Mouse (Mus musculus): ENCODE measurements at regions not wholly inside any gene's neighbourhood (a gene's known extent, or its start where the extent isn't known, plus 50 kb on each side); places are given as distances from the start of the nearest gene placed in this dataset.
A peak's percentile ranks its signal among the peaks of the same experiment; 100 is the strongest.
"Not testable (repeated sequence)": the region's sequence is repeated elsewhere in the genome, so short reads cannot be mapped to it uniquely, and the experiment has no call there.

DNA sequence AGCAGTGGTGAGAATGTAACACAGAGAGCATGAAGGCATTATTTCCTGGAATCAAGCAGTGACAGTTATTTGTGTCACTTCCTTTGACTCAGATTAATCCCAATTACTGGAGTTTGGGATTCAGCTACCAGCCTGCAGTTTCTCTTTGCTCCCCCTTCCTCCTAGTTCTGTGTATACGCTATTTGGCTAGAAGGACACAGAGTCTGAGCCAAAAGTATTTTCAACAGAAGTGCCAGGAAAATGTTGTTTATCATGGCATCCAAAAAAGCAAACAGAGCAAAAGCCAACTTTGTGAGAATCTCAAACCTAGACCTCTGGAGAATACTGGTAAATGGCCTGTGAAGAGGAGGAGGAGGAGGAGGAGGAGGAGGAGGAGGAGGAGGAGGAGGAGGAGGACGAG, 600.4 kb downstream of the Crisp4 start:
- DNase-seq (ENCODE audit: low read depth, low spot score), result no peak

DNA sequence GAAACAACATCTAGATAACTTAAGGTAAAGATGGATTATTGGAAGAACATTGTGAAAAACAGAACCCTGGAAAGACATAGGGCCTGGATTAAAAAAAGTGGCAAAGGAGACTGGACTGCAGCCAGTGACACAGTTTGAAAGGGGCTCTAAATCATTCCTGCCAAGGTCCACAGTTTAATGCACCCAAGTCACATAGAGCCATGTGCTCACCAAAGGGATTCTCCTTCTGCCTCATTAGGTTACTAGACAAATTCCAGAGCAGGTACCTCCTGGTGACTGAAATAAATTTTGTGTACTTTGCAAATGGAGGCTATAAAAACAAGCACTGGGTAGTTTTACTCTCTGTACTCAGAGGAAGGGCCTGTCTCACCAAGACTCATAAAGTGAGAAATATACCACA, 607.5 kb downstream of the Crisp4 start:
- no peak for DNase-seq (ENCODE audit: low read depth, low spot score)

DNA sequence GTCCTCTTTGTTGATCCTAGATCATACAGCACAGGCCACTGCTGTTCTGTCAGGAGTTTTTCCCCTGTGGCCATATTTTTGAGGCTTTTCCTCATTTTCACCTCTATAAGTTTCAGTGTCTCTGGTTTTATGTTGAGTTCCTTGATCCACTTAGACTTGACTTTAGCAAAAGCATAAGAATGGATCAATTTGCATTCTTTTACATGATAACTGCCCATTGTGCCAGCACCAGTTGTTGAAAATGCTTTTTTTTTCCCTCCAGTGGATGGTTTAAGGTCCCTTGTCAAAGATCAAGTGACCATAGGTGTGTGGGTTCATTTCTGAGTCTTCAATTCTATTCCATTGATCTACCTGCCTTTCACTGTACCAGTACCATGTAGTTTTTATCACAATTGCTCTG, 614.4 kb downstream of the Crisp4 start:
- DNase-seq (ENCODE audit: low read depth, low spot score), result not testable (repeated sequence)

- no peak for DNase-seq (ENCODE audit: low read depth, low spot score)
Observed at GRCm38 (mm10) chr1:17520118-17520517, 625.6 kb downstream of the Crisp4 start.

DNA sequence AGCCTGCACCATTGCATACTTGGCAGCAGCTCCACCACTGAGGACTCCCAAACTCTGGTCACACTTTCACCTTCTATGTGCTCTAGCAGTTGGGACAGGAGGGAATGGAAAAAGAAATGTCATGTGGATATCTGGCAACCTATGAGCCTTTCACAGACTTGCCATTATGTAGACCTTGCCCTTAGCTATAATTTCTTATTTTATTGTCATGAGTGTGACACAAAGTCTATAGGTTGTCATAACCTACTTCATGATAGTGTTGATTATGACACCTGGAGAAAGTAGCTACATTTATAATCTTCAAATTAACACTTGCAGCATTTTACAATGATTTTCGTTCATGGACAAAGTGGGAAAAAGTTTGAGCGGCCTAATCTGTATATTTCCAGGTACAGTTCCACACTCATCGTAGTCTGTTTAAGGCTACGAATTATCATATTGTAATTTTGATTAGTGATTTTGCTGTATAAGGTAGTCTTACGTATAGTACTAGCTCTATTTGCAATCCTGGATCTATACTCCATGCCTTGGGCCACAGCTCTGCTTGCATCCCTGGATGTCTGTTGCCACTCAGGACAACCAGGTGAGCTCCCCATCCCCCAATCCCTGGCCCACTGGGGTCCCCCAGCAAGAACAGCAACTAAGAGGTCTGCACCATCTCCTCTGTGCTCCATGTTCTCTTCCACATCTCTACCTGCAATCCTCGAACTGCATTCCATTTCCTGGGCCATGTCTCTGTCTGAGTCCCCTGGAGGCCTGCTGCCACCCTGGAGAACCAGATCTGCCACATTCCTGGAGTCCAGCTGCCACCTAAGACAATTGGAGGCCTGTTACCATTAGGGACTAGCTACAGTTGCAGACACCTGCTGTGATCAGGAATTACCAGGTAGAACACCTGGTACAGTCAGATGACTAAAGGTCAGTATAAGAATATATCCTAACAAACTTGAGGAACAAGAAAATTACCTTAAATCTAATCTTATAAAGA, 639.3 kb downstream of the Crisp4 start:
- DNase-seq (ENCODE audit: low read depth, low spot score), result no peak

- DNase-seq (ENCODE audit: low read depth, low spot score), result no peak
Observed at GRCm38 (mm10) chr1:17493596-17493995, 652.1 kb downstream of the Crisp4 start.

GRCm38 (mm10) chr1:17489854-17490202, 655.9 kb downstream of the Crisp4 start:
- not testable (repeated sequence) for DNase-seq (ENCODE audit: low read depth, low spot score)

DNA sequence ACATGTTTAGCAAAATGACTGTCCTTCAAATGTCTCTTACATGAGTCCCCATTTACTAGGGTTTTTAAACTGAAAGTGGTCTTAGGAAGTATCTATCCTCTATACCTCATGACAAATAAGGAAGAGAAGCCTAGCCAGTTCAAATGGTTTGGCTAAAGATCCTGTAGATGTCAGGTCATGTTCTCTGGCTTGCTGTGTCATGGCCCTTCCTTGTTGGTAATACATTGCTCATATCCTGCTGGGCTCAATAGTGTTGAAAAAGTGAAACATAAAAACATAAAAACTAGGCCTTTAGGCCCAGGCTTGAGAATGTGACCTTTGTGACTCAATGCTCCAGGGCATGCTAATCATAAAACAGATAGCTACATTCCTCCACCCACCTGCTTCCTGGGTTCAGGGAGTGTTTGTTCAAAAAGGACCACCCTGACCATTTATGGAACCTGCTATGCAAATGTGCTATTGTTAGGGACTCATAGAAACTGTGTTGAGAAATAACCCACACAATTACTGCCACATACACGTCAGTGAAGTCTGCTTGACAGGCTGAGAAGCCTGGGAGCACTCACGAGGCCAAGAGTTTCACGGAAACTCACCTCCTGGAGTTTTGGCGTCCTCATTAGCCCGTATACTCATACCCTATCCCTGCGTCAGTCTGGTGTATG, 656.4 kb downstream of the Crisp4 start:
- DNase-seq (ENCODE audit: low read depth, low spot score), result not testable (repeated sequence)

DNA sequence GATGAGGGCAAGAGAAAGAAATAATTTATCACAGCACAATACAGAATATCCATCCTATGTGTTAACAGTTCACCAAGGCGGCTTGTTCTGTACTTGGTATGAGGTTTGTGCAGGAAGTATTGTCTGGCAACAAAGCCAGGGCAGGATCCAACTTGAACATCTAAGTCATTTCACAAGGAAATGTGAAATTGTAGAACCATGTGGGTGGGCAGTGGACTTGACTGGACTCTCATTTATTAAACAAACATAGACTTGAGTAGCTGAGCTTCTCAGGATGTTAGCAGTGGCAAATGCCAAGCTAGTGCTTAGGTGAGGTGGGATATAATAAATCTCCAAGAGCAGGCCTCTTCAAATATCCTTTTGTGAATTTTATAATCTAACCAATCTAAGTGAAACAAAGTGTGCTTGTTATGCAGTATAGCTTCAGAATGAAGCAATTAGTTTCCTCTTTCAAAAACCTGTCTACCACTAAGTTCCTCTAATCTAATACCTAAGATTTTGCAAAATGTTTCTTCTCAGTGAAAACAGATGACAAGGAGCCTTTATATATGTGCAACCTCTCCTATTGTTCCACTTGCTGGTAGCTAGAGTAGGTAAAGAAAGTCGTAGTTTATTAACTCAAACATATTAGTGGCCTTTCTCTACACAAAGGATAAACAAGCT, 694.4 kb downstream of the Crisp4 start:
- DNase-seq (ENCODE audit: low read depth, low spot score), result no peak

DNA sequence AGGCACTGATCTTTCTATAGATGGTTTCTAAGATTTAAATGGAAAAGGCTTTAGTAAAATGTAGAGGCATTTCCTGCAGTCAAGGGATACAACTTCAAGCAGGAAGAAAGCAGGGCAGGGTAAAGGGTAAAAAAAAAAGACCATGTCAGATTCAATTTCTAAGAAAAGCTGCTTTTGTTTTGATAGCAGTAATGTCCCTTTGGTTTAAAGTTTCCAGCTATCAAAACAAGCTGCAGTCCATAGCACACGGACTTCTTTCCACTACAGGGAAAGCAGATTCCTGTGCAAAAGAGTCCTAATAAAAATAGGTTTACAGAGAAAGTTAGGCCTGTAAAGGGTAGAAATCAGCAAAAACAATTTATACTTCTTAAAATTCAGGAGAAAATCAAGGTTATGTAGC, 695.0 kb downstream of the Crisp4 start:
- DNase-seq (ENCODE audit: low read depth, low spot score), result no peak

- DNase-seq (ENCODE audit: low read depth, low spot score), result no peak
Observed at GRCm38 (mm10) chr1:17450295-17450694, 695.4 kb downstream of the Crisp4 start.

DNA sequence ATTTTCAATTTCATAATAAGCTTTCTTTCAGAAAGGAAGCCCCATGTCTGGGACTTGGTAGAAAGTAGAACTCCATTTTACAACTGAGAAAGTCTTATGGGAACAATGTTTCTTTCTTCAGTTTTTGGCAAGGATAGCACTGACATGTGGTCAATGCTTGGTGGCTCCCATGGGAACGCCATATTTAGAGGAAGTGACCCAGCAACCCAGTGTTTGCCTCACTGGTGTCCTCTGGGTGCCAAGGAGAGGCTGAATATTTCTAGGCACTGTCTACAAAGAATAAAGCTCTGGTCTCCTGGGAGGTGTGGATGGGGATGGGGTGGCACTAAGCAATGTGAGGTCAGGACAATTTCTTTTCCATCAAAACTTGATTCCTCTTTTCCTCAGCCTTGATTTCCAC, 696.4 kb downstream of the Crisp4 start:
- no peak for DNase-seq (ENCODE audit: low read depth, low spot score)

GRCm38 (mm10) chr1:17434064-17434463, 711.6 kb downstream of the Crisp4 start:
- DNase-seq (ENCODE audit: low read depth, low spot score), result not testable (repeated sequence)

- DNase-seq (ENCODE audit: low read depth, low spot score), result no peak
Observed at GRCm38 (mm10) chr1:17415958-17416357, 729.7 kb downstream of the Crisp4 start.

DNA sequence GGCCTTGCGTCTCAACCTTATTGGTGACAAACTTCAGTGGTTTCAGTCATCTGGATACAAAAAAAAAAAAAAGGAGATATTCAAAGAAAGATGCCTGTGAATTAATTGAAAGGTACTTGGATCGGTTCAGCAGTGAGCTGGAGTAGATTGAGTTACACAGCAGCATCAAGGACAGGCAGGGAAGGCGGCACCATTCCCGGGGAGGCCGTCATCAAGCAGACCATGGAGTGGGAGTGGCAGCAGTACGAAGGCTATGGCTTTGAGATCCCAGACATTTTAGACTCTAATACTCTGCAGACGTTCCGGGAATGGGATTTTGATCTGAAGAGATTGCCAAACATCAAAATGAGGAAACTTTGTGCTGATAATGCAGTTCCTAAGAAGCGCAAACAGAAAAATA, 750.8 kb downstream of the Crisp4 start:
- no peak for DNase-seq (ENCODE audit: low read depth, low spot score)

- no peak for DNase-seq (ENCODE audit: low read depth, low spot score)
Observed at GRCm38 (mm10) chr1:17392114-17392819, 753.4 kb downstream of the Crisp4 start.

GRCm38 (mm10) chr1:17377562-17377961, 768.1 kb downstream of the Crisp4 start:
- DNase-seq (ENCODE audit: low read depth, low spot score), result no peak

DNA sequence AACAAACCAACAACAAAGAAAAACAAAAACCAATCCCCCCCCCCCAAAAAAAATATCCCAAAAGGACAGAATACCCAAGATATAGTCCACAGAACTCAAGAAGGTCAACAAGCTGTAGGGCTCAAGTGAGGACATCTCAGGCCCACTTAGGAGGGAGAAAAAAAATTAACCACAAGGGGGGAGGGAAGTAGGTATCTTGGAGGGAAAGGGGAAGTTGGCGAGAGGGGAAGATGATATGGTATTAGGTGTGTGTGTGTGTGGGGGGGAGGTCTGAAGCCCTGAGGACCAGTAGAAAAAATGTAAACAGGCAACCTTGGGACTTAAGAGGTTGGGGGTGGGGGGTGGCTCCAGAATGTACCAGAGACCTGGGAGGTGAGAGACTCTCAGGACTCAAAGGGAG, 797.4 kb downstream of the Crisp4 start:
- DNase-seq (ENCODE audit: low read depth, low spot score), result no peak

DNA sequence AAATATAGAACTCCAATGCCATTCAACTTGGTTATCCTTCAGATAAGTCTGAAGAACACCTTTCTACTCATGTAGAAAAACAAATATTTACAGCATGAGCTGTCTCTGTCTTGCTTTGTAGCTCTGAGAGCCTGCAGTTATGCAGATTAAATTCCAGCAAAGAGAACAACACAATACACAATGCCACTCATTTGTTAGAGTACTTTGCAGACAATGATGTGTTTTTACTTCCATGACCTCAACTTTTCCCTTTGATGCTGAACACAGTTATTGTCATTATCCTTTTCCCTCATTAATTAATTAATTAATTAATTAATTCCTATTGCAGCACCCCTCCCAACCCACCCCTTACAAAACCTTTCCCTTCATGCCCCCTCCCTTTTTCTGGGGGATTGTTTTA, 807.9 kb downstream of the Crisp4 start:
- DNase-seq (ENCODE audit: low read depth, low spot score), result peak; percentile 66

DNA sequence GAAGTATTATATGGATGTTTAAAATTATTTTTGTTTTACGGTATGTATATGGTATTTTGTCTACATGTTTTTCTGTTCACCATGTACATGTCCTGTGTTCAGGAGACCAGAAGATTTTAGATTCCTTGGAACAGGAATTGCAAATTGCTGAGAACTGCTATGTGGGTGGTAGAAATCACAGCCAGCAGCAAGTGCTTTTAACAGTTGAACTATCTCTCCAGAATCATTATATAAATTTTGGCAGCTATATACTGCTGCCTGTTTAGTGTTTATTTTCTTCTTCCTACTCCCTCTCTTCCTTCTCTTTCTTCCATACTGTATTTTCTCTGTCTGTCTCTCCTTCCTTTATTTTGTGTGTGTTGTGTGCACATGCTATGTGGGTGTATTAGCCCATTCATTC, 834.3 kb downstream of the Crisp4 start:
- DNase-seq (ENCODE audit: low read depth, low spot score), result not testable (repeated sequence)

GRCm38 (mm10) chr1:17309928-17310327, 835.8 kb downstream of the Crisp4 start:
- not testable (repeated sequence) for DNase-seq (ENCODE audit: low read depth, low spot score)

Measured in telencephalon, adult 2 months (tissue).